Comparison of ENCODE assay signal across 9 mouse cellular contexts in genomic region chr9:60838331-60838872, GRCm38 (mm10). TPM values are rescaled to one million over a fixed set of nuclear protein-coding genes. Genes with fewer than 3 reads are reported as not detected.
A peak's percentile ranks its signal among the peaks of the same experiment; 100 is the strongest.
DNase-seq lines count a peak whose midpoint lies in the region; ATAC-seq and TF ChIP-seq lines count a peak whose summit lies in the region.
"Had no signal": no experiment of that assay in that cellular context is flagged by ENCODE, and none has a peak within 500 bp of the region (broad histone marks: within the 10 kb centered on the region; RNA-seq: fewer than 3 reads in every experiment).

No protein-coding gene starts in this region.

- TF ChIP-seq CTCF in liver, postnatal 0 days (IDR thresholded peaks at IDR 0.05; ENCODE audit: low read depth) = no peak
- no peak for TF ChIP-seq CTCF in midbrain, postnatal 0 days (IDR thresholded peaks at IDR 0.05)

- no peak overlapping the region for H3K9ac ChIP-seq in liver, postnatal 0 days (replicated peaks)
- H3K9ac ChIP-seq in embryonic facial prominence, embryonic 14.5 days (ENCODE audit: low read depth, low read length) = peak overlapping the region; percentile 57; the same call in 1 of the 2 replicates
- H3K9ac ChIP-seq in hindbrain, embryonic 12.5 days = no peak overlapping the region
- no peak overlapping the region for H3K9ac ChIP-seq in midbrain, postnatal 0 days (replicated peaks; ENCODE audit: low read length, poor library complexity, severe bottlenecking)

- no peaks in the 10 kb centered on the region for H3K27me3 ChIP-seq in liver, postnatal 0 days (ENCODE audit: insufficient read depth, low read length)
- H3K27me3 ChIP-seq in embryonic facial prominence, embryonic 14.5 days (replicated peaks; ENCODE audit: control insufficient read depth, insufficient read depth, low read length) = no peaks in the 10 kb centered on the region
- H3K27me3 ChIP-seq in hindbrain, embryonic 12.5 days = no peaks in the 10 kb centered on the region
- H3K27me3 ChIP-seq in midbrain, postnatal 0 days (ENCODE audit: insufficient read depth, low read length) = no peaks in the 10 kb centered on the region

- no peak for DNase-seq in liver, postnatal 0 days
- no peak for DNase-seq in liver
- peak; percentile 29 for DNase-seq in embryonic facial prominence, embryonic 14.5 days (ENCODE audit: low spot score)
- DNase-seq in midbrain, postnatal 0 days (ENCODE audit: low spot score) = no peak
- no peak for DNase-seq in spleen, postnatal 4 days (ENCODE audit: low spot score in 2 of 2)
- DNase-seq in spleen, postnatal 14 days (ENCODE audit: low spot score in 2 of 2) = no peak
- DNase-seq in cerebellum, adult 11-12 months = no peak

- no peak for TF ChIP-seq EP300 in liver, postnatal 0 days (IDR thresholded peaks at IDR 0.05; ENCODE audit: low read depth)

- H3K4me1 ChIP-seq in liver, postnatal 0 days (ENCODE audit: insufficient read depth) = peaks cover 4% of the 10 kb centered on the region
- peaks cover 35% of the 10 kb centered on the region for H3K4me1 ChIP-seq in embryonic facial prominence, embryonic 14.5 days (ENCODE audit: control insufficient read depth, insufficient read depth, low read length)
- peaks cover 36% of the 10 kb centered on the region for H3K4me1 ChIP-seq in hindbrain, embryonic 12.5 days
- H3K4me1 ChIP-seq in midbrain, postnatal 0 days (ENCODE audit: insufficient read depth, low read length) = peaks cover 7% of the 10 kb centered on the region; the same call in 1 of the 2 replicates

- no peak overlapping the region for H3K27ac ChIP-seq in liver, postnatal 0 days (ENCODE audit: low read depth)
- peak overlapping the region; percentile 83 for H3K27ac ChIP-seq in embryonic facial prominence, embryonic 14.5 days (replicated peaks; ENCODE audit: low read depth, low read length)
- H3K27ac ChIP-seq in hindbrain, embryonic 12.5 days = peak overlapping the region; percentile 58; the same call in 1 of the 2 replicates
- H3K27ac ChIP-seq in midbrain, postnatal 0 days (ENCODE audit: low read depth, low read length) = no peak overlapping the region

- no peak overlapping the region for H3K4me3 ChIP-seq in liver, postnatal 0 days (ENCODE audit: low read depth, low read length)
- peak overlapping the region; percentile 31 for H3K4me3 ChIP-seq in embryonic facial prominence, embryonic 14.5 days (ENCODE audit: low read depth, low read length)
- H3K4me3 ChIP-seq in hindbrain, embryonic 12.5 days = no peak overlapping the region
- H3K4me3 ChIP-seq in midbrain, postnatal 0 days (ENCODE audit: low read depth, low read length) = no peak overlapping the region
- H3K4me3 ChIP-seq: erythroblast, embryonic 14.5 days had no signal

- 0 out of 2 replicates have a peak overlapping the region, but pooled peaks have one; percentile 5 for H3K4me2 ChIP-seq in liver, postnatal 0 days (ENCODE audit: low read depth, low read length)
- peak overlapping the region; percentile 58 for H3K4me2 ChIP-seq in embryonic facial prominence, embryonic 14.5 days (ENCODE audit: low read depth, low read length)
- peak overlapping the region; percentile 49 for H3K4me2 ChIP-seq in hindbrain, embryonic 12.5 days (replicated peaks)
- H3K4me2 ChIP-seq in midbrain, postnatal 0 days (ENCODE audit: low read depth, low read length, poor library complexity, severe bottlenecking) = peak overlapping the region; percentile 34

- WGBS in liver, postnatal 0 days (ENCODE audit: insufficient replicate concordance) = 62% methylated on average over 9 of the region's 9 CpGs
- 50% methylated on average over 9 of the region's 9 CpGs for WGBS in embryonic facial prominence, embryonic 14.5 days
- 42% methylated on average over 9 of the region's 9 CpGs for WGBS in hindbrain, embryonic 12.5 days
- 34% methylated on average over 9 of the region's 9 CpGs for WGBS in midbrain, postnatal 0 days

- ATAC-seq in liver, postnatal 0 days = no peak
- no peak; the same call in 1 of the 2 replicates for ATAC-seq in embryonic facial prominence, embryonic 14.5 days (ENCODE audit: low read depth)
- no peak for ATAC-seq in hindbrain, embryonic 12.5 days (ENCODE audit: low FRiP score)
- no peak for ATAC-seq in midbrain, postnatal 0 days (ENCODE audit: low FRiP score)

- no peaks in the 10 kb centered on the region for H3K36me3 ChIP-seq in liver, postnatal 0 days (replicated peaks; ENCODE audit: insufficient read depth, low read length)
- no peaks in the 10 kb centered on the region for H3K36me3 ChIP-seq in embryonic facial prominence, embryonic 14.5 days (ENCODE audit: control insufficient read depth, insufficient read depth, low read length)
- no peaks in the 10 kb centered on the region for H3K36me3 ChIP-seq in hindbrain, embryonic 12.5 days
- no peaks in the 10 kb centered on the region for H3K36me3 ChIP-seq in midbrain, postnatal 0 days (ENCODE audit: insufficient read depth, low read length)

- no peaks in the 10 kb centered on the region for H3K9me3 ChIP-seq in liver, postnatal 0 days (ENCODE audit: low read length)
- H3K9me3 ChIP-seq in embryonic facial prominence, embryonic 14.5 days (ENCODE audit: control insufficient read depth, low read length) = no peaks in the 10 kb centered on the region
- no peaks in the 10 kb centered on the region for H3K9me3 ChIP-seq in hindbrain, embryonic 12.5 days (replicated peaks)
- H3K9me3 ChIP-seq in midbrain, postnatal 0 days (ENCODE audit: low read length) = no peaks in the 10 kb centered on the region

RNA-seq across cellular contexts. Expression of gene Uaca, which starts 44.1 kb away (rescaled TPM):
- 2.0 and 2.4 TPM in 2 replicates for polyA plus RNA-seq in liver, postnatal 0 days (2015; fragmentation: Nextera tagmentation; extraction: Ambion mirVana)
- 31.5 and 31.8 TPM in 2 replicates for polyA plus RNA-seq in embryonic facial prominence, embryonic 14.5 days (2014; fragmentation: Nextera tagmentation; extraction: Ambion mirVana)
- polyA plus RNA-seq in hindbrain, embryonic 12.5 days (2016; fragmentation: Nextera tagmentation; extraction: Ambion mirVana) = 32.6 and 36.2 TPM in 2 replicates
- total RNA-seq in midbrain, postnatal 0 days (2014; rRNA removed) = 6.1 and 8.9 TPM in 2 replicates
- 10.8 and 11.5 TPM in 2 replicates for polyA plus RNA-seq in midbrain, postnatal 0 days (2015; fragmentation: Nextera tagmentation; extraction: Ambion mirVana)
- polyA plus RNA-seq: erythroblast, embryonic 14.5 days had no signal

Comparison
In these comparisons a context has a peak if more than half of its experiments do, and no peak if none do; other contexts are left out.
1. H3K27ac ChIP-seq: peak in embryonic facial prominence, embryonic 14.5 days (single experiment) and hindbrain, embryonic 12.5 days (single experiment); none in liver, postnatal 0 days (single experiment) and midbrain, postnatal 0 days (single experiment).
2. H3K4me2 ChIP-seq: peak in every context shown above with its lines; median percentile 58 in embryonic facial prominence, embryonic 14.5 days; 49 in hindbrain, embryonic 12.5 days; 34 in midbrain, postnatal 0 days; 5 in liver, postnatal 0 days.